Comparison of ENCODE assay signal across 16 mouse cellular contexts in genomic region chr5:112615946-112616617, GRCm38 (mm10). TPM values are rescaled to one million over a fixed set of nuclear protein-coding genes. Genes with fewer than 3 reads are reported as not detected.
"Had no signal": no experiment of that assay in that cellular context is flagged by ENCODE, and none has a peak within 500 bp of the region (broad histone marks: within the 10 kb centered on the region; RNA-seq: fewer than 3 reads in every experiment).

No protein-coding gene starts in this region.

- H3K36me3 ChIP-seq: intestine, embryonic 15.5 days; limb, embryonic 13.5 days; liver, embryonic 15.5 days; midbrain, embryonic 13.5 days; neural tube, embryonic 12.5 days had no signal

- H3K27ac ChIP-seq: intestine, embryonic 15.5 days; limb, embryonic 13.5 days; liver, embryonic 15.5 days; midbrain, embryonic 13.5 days; neural tube, embryonic 12.5 days had no signal

- H3K4me3 ChIP-seq: intestine, embryonic 15.5 days; limb, embryonic 13.5 days; liver, embryonic 15.5 days; midbrain, embryonic 13.5 days; neural tube, embryonic 12.5 days had no signal

- ATAC-seq: intestine, embryonic 15.5 days; lung, postnatal 0 days; midbrain, embryonic 13.5 days had no signal

- H3K27me3 ChIP-seq: intestine, embryonic 15.5 days; limb, embryonic 13.5 days; liver, embryonic 15.5 days; midbrain, embryonic 13.5 days; neural tube, embryonic 12.5 days had no signal

- DNase-seq: kidney, adult 18-20 months; kidney, postnatal 25 days; left cerebral cortex, postnatal 4 days; lung, adult 2 months; lung, postnatal 36 days; right cerebral cortex, postnatal 14 days; thymus, adult 18-20 months; thymus, postnatal 14 days had no signal

- H3K4me1 ChIP-seq: intestine, embryonic 15.5 days; limb, embryonic 13.5 days; liver, embryonic 15.5 days; neural tube, embryonic 12.5 days had no signal

RNA-seq across cellular contexts. Expression of gene Sez6l, which starts 39.1 kb away (rescaled TPM):
- total RNA-seq: megakaryocyte progenitor cell, adult 5-6 weeks; neutrophil, adult 5-6 weeks had no signal
